ENCODE assay signal across 8 mouse cellular contexts in the genomic region with DNA sequence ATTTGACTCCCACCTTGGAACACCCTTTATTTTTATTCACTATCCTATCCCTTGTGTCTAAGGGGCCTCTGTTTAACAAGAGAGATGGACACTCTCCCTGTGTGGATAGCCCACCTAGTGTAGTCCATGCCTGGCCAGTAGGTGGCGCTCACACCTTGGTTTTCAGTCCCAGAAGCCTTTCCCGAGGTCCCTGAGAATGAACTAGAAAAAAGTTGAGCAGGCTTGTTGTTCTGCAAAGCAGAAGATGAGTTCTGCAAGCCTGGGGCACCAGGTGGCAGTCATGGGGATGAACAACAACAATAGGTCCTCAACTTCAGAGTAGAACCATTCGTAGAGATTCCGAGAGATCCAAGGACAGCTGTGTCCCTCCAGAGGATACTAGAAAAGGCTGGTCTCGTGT. TPM values are rescaled to one million over a fixed set of nuclear protein-coding genes. Genes with fewer than 3 reads are reported as not detected.
DNase-seq lines count a peak whose midpoint lies in the region; ATAC-seq lines count a peak whose summit lies in the region.

No protein-coding gene starts in this region.

- H3K9ac ChIP-seq in forebrain, embryonic 16.5 days (replicated peaks; ENCODE audit: low read depth, low read length): no peak overlapping the region

- no peaks in the 10 kb centered on the region for H3K27me3 ChIP-seq in forebrain, embryonic 10.5 days (ENCODE audit: poor library complexity, severe bottlenecking)
- no peaks in the 10 kb centered on the region for H3K27me3 ChIP-seq in forebrain, embryonic 16.5 days (replicated peaks; ENCODE audit: control insufficient read depth, insufficient read depth, low read length)

- no peak overlapping the region for H3K4me2 ChIP-seq in forebrain, embryonic 16.5 days (ENCODE audit: low read length)

- H3K27ac ChIP-seq in forebrain, embryonic 10.5 days: no peak overlapping the region
- no peak overlapping the region for H3K27ac ChIP-seq in forebrain, embryonic 16.5 days (ENCODE audit: low read length)

- H3K36me3 ChIP-seq in forebrain, embryonic 10.5 days (replicated peaks): peaks cover 6% of the 10 kb centered on the region
- no peaks in the 10 kb centered on the region for H3K36me3 ChIP-seq in forebrain, embryonic 16.5 days (ENCODE audit: control insufficient read depth, insufficient read depth)

- no peak for ATAC-seq in forebrain, embryonic 16.5 days

- WGBS in forebrain, embryonic 10.5 days: 67% methylated on average over 5 of the region's 5 CpGs
- WGBS in forebrain, embryonic 16.5 days: 72% methylated on average over 5 of the region's 5 CpGs

- H3K4me1 ChIP-seq in forebrain, embryonic 10.5 days: peaks cover 15% of the 10 kb centered on the region
- peaks cover 6% of the 10 kb centered on the region; the same call in 1 of the 2 replicates for H3K4me1 ChIP-seq in forebrain, embryonic 16.5 days (replicated peaks; ENCODE audit: control insufficient read depth, insufficient read depth, low read length)

- no peak overlapping the region for H3K4me3 ChIP-seq in forebrain, embryonic 10.5 days
- H3K4me3 ChIP-seq in forebrain, embryonic 16.5 days (replicated peaks; ENCODE audit: low read length): no peak overlapping the region

- H3K9me3 ChIP-seq in forebrain, embryonic 10.5 days: no peaks in the 10 kb centered on the region
- H3K9me3 ChIP-seq in forebrain, embryonic 16.5 days (ENCODE audit: control insufficient read depth, low read length): no peaks in the 10 kb centered on the region

- DNase-seq in forebrain, embryonic 10.5 days (ENCODE audit: extremely low spot score, low spot score): peak; percentile 35
- DNase-seq in ovary, postnatal 14 days (ENCODE audit: low spot score): peak; percentile 31
- DNase-seq in ovary, adult 18-20 months (ENCODE audit: low spot score): no peak
- DNase-seq in embryo, embryonic 11 days: peak; percentile 52
- peak; percentile 78 for DNase-seq in left cerebral cortex, postnatal 4 days
- DNase-seq in natural killer cell, adult 2 months (ENCODE audit: low spot score in 2 of 2): peak; percentile 35 to 52
- peak; percentile 45 to 71 for DNase-seq in urinary bladder, postnatal 4 days (ENCODE audit: low spot score in 2 of 2)

- intact Hi-C loops in left cerebral cortex, postnatal 4 days (cut with DNase I): loop anchor here (10.0 kb wide), 1 partner anchor 54 kb away; no protein-coding TSS in a partner anchor

RNA-seq across cellular contexts. Expression of a gene that starts 35.8 kb away (rescaled TPM):
- polyA plus RNA-seq in forebrain, embryonic 10.5 days (2016; fragmentation: Nextera tagmentation; extraction: Ambion mirVana): 50.9 and 53.4 TPM in 2 replicates
- 14.8 and 19.6 TPM in 2 replicates for polyA plus RNA-seq in forebrain, embryonic 16.5 days (2015; fragmentation: Nextera tagmentation; extraction: Ambion mirVana)
- total RNA-seq in left cerebral cortex, postnatal 4 days (2021): 10 to 100 TPM; 15.8 to 16.5 TPM
